Mouse (Mus musculus) Patski (cell line): ENCODE measurements around the gene Doc2a. TPM values are rescaled to one million over a fixed set of nuclear protein-coding genes. Genes with fewer than 3 reads are reported as not detected.

Experiments used
- ATAC-seq: fragments of 100-300 bp; one replicate; pipeline ENCODE4 v1.8.0; 2021
- CTCF ChIA-PET: fragments of 350-600 bp; sonication (Branson Sonifier 250); formaldehyde crosslinking; loops from one replicate; lab custom pipeline; 2022; ENCODE audit warnings: inconsistent platforms; lab: Charles Lee
- POLR2A ChIA-PET: fragments of 350-600 bp; sonication (Branson Sonifier 250); formaldehyde crosslinking; loops from one replicate; lab custom pipeline; 2022; ENCODE audit warnings: antibody characterized with exemption, inconsistent platforms; lab: Charles Lee
- DNase-seq: peaks from one replicate; pipeline ENCODE4 v3.0.0-alpha.2; 2011; ENCODE audit warnings: low read depth, low spot score
- H3K27me3 ChIP-seq: fragments of 371-371 bp; one replicate; pipeline ENCODE4 v1.5.1; 2021
- CTCF ChIP-seq: fragments of 100-300 bp; IDR thresholded peaks from one replicate; pipeline ENCODE4 v1.5.1; 2021
- in situ Hi-C: fragments of 300-500 bp; cut with MboI; formaldehyde crosslinking; loops from 3 replicates; pipeline ENCODE4 v1.11.1; 2018; ENCODE audit warnings: low pct_unique_long_range_greater_than_20kb, mixed read lengths
- polyA plus RNA-seq: library from polyadenylated mRNA; unstranded; gene quantifications from one replicate; pipeline ENCODE4 v1.2.3, GENCODE M21; 2021

The Doc2a gene
- polyA plus RNA-seq, 1 experiment from 2014 or later = not detected

DNA sequence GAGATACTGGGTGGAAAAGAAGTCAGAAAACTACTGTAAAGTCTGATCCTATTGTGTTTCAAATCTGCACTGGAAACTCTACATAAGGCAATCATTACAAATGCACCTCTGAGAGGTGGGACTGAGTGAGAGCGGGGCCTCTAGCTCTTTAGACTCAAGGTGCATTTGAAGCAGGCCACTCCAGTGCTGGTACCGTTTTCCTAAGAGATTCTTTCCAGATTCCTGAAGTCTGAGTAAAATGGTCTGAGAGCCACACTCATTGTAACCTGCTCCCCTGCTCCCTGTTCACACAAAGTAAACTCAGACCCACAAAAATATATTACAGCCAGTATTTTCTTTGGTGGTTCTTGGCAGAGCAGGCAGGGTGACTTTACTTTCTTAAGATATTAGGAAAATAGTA is 20.3 kb downstream of the Doc2a start:
- ChIA-PET POLR2A (no interaction called here), CTCF (interaction anchor here (1.2 kb wide), 1 partner anchor 17 kb away, joined by 3 read pairs; the partner anchor contains the start of gene Taok2)
- no peak for ATAC-seq
- DNase-seq = no peak
- no peak for TF ChIP-seq CTCF
- in situ Hi-C loops = no loop called here
- no peaks in the 10 kb centered on the region for H3K27me3 ChIP-seq

DNA sequence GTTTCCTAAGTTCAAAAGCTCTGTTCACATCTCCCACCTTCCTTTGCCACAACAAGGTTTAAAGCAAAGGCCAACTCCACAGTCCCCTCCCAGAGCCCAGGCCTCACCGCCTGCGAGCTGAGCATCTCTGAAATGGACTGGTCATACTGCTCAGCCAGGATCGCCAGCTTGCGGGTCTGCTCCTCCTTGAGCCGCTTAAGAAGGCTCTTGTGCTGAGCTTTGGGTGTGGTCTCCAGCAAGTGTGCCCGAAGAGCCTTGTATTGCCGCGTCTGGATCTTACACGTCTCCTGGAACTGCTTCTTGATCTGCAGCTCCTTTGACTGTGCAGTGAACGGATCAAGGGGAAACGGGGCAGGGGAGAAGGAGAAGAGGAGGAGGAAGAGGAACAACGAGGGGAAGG is 20.8 kb downstream of the Doc2a start:
- in situ Hi-C loops = no loop called here
- ChIA-PET CTCF (no interaction called here), POLR2A (no interaction called here)
- no peaks in the 10 kb centered on the region for H3K27me3 ChIP-seq
- no peak for DNase-seq
- ATAC-seq = no peak
- TF ChIP-seq CTCF = no peak

DNA sequence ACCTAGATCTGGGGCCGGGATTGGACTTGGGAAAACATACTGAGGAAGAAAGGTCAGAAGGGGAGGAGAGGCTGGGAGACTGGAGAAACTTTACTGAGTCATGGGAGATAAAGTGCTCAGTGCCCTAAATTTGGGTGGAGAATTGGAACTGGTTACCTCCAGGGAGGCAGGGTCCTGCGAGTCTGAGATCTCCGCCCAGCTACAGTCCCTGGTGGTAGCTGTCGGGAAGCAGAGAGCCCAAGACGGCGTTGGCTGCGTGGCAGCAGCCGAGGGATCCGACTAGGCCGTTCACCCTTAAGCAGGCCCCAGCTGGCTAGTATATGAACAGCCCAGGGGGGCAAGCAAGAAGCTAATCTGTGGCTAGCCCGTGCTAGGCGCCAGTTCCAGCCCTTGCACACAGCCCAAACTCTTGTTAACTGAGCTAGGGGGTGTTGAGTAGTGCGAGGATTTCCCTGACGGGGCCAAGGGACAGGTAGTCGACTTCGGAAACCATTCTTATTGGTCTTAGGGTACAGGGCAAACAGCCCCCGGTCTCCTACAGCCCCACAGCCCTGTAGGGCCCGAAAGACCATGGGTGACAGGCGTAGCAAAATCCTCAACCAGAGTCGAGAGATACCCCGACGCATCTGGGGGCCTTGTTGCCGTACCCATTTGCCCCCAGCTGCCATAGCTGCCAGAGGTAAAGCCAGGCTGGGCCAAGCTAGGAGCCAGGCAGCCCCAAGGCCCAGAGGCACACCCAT is 22.7 kb downstream of the Doc2a start:
- in situ Hi-C loops = no loop called here
- POLR2A ChIA-PET = interaction anchor here (1.4 to 2.0 kb wide), 2 partner anchors 11 to 15 kb away, joined by 3 to 5 read pairs; partner anchors contain the start of gene Taok2
- ATAC-seq (no peak), DNase-seq (no peak)
- H3K27me3 ChIP-seq = no peaks in the 10 kb centered on the region
- no peak for TF ChIP-seq CTCF
- CTCF ChIA-PET = interaction anchor here (1.4 kb wide), 1 partner anchor 10 kb away, joined by 4 read pairs; no protein-coding TSS in a partner anchor

DNA sequence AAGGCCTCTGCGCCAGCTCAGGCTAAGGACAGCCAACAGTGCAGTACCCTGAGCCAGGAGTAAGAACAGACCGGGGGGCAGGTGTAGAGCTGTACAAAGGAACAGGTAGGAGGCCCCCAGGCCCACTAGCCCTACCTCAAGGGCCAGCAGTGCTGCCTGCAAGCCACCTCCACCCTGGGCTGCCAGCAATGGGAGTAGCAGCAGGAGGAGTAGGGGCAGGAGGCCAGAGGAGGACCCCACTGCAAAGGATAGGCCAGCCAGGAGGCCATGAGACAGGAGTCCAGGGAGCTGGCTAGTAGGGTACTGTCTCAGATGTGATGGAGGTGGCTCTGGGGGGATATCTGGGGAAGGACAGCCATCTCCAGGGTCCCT is 23.3 kb downstream of the Doc2a start:
- POLR2A ChIA-PET = interaction anchor here (1.4 to 2.0 kb wide), 2 partner anchors 10 to 15 kb away, joined by 3 to 5 read pairs; partner anchors contain the start of gene Taok2
- CTCF ChIA-PET = no interaction called here
- no peak for TF ChIP-seq CTCF

DNA sequence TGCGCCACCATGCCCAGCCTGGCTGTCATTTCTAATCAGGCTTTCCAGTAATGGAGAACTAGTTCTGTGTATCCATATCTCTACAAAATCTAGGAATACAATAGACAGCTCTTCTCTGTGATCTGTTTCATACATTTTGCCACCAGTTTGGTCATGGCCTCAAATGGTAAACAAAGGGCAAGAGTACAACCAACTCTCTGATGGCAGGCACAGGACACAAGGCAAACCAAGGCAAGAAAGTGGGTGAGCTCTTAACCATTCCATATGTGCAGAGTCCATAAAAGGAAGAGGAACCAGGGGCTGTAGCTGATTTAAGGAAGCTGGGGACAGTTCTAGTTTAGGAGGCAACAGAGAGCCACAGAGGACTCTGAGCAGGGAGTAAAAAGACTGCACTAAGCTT is 30.0 kb downstream of the Doc2a start:
- DNase-seq = no peak
- H3K27me3 ChIP-seq = no peaks in the 10 kb centered on the region
- ChIA-PET CTCF (interaction anchor here (1.1 to 2.2 kb wide), 3 partner anchors 25 to 233 kb away, joined by 3 to 4 read pairs (median 3); no protein-coding TSS in a partner anchor), POLR2A (no interaction called here)
- TF ChIP-seq CTCF = no peak
- ATAC-seq = no peak
- in situ Hi-C loops = no loop called here

More for the DNA sequence above, 23.3 kb downstream of the Doc2a start:
- in situ Hi-C loops = no loop called here
- ATAC-seq = no peak
- no peaks in the 10 kb centered on the region for H3K27me3 ChIP-seq
- no peak for DNase-seq

DNA sequence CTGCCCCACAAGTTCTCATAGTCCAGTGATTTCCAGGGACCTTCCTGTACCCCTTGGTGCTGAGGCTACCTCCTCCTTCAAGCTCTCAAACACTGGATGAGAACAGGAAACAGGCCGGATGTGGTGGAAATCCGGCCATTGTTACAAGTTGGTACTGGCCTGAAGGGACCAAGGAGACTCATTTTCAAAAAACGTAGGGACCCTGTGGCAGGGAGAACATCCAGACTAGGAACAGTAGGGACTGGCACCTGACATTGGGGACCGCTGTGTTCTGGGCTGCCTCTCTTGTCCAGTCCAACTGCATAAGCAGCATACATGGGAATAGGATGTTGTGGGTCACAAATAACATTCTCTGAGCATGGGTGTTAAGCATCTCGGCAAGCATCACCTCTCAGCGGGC is 33.8 kb downstream of the Doc2a start:
- CTCF ChIA-PET = no interaction called here
- no peak for TF ChIP-seq CTCF
- ATAC-seq = no peak
- H3K27me3 ChIP-seq = no peaks in the 10 kb centered on the region
- POLR2A ChIA-PET = interaction anchor here (0.5 to 1.4 kb wide), 3 partner anchors 10 to 214 kb away, joined by 3 to 4 read pairs (median 3); no protein-coding TSS in a partner anchor
- in situ Hi-C loops = no loop called here
- DNase-seq = no peak

DNA sequence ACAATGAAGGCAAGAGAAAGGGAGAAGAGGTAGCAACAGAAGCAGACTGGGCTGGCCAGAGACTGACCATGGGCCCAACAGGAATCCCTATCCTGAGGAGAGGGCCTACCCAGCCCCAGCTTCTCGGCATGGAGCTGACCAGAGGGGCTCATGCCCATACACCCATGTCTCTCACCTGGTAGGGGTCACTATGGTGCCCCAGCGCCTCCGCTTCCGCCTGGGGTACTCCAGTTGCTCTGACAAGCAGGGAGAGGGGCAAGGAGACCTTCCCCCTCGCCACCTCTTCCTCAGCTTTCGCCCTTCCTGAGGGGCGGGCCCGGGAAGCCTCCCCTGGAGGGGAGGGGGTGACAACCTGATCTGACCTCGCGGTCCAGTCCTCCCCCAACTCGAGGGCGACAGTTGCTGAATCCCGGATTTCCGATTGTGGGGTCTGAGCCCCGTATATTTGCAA is 36.5 kb downstream of the Doc2a start:
- no peaks in the 10 kb centered on the region for H3K27me3 ChIP-seq
- TF ChIP-seq CTCF = no peak
- ChIA-PET CTCF (interaction anchor here (1.5 kb wide), 1 partner anchor 17 kb away, joined by 3 read pairs; no protein-coding TSS in a partner anchor), POLR2A (interaction anchor here (1.6 to 2.3 kb wide), 3 partner anchors 10 to 22 kb away, joined by 5 to 8 read pairs (median 7); partner anchors contain the start of genes Hirip3 and Ino80e)
- ATAC-seq (no peak), DNase-seq (no peak)
- in situ Hi-C loops = no loop called here

DNA sequence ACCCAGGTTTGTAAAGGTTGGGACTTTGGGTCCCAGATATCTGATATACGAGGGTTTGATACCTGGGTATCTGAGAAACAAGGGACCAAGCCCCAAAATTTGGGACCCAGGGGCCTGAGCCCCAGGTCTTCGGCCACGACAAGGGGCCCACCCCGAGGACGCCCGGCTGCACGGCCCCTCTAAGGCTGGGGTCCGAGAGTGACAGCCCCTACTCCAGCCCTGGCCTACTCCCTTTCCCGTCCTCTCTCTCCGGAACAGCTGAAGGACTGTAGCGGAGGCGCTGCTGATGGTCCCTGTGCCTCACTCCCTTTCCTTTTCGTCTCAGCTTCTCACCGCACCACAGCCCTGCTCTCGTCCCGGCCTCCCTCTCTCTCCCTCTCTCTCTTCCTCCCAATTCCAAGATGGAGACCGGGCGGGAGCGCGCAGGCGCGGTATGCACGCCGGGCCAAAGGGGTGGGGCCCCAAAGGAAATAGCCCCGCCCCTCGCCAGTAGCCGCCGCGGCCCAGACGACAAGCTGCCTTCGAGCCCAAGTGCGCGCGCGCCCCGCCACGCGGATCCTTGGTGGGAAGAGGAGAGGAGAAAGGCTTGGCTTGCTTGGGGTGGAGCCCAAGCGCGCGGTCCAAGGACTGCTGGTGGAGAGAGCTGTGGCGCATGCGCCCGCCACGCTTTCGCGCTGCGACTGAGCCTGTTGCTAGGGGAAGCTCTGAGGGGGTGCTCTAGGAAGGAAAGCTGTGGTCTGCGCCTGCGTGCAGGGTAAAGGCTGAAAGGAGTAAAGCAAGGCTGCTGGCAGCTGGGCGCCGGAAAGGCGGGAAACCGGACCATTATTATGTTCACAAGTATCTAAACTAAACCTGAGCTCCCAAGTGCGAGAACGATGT is 37.3 kb downstream of the Doc2a start, which contains the start of gene Taok2:
Gene Taok2 (minus strand): TSS at position 418 of the 879 bp plus-strand sequence.
- no peak for TF ChIP-seq CTCF
- peak; percentile 93 for ATAC-seq
- ChIA-PET POLR2A (interaction anchor here (0.8 to 2.3 kb wide), 5 partner anchors 11 to 336 kb away, joined by 4 to 8 read pairs (median 5); partner anchors contain the start of genes Hirip3 and Ino80e), CTCF (interaction anchor here (0.9 to 1.5 kb wide), 2 partner anchors 10 to 18 kb away, joined by 3 read pairs; no protein-coding TSS in a partner anchor)
- H3K27me3 ChIP-seq = no peaks in the 10 kb centered on the region
- DNase-seq = peak; percentile 84
- in situ Hi-C loops = no loop called here

DNA sequence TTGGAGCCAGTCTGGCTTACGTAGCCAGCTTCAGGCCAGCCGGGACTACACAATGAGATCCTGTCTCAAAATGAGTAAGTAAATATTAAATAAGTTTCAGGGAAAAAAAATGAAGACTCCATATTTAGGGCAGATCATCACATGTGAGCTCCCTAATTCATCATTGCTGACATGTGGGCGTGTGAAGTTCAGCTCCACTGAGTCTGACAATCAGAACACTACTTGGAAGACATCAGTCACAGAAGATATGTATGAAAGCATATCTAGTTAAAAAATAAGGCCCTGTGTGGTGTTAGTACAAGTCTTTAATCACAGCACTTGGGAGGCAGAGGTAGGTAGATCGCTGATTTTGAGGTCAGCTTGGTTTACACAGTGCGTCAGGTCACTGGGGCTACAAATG is 40.1 kb downstream of the Doc2a start:
- DNase-seq (no peak), ATAC-seq (no peak)
- ChIA-PET POLR2A (no interaction called here), CTCF (no interaction called here)
- no peak for TF ChIP-seq CTCF
- in situ Hi-C loops = no loop called here
- H3K27me3 ChIP-seq = no peaks in the 10 kb centered on the region

DNA sequence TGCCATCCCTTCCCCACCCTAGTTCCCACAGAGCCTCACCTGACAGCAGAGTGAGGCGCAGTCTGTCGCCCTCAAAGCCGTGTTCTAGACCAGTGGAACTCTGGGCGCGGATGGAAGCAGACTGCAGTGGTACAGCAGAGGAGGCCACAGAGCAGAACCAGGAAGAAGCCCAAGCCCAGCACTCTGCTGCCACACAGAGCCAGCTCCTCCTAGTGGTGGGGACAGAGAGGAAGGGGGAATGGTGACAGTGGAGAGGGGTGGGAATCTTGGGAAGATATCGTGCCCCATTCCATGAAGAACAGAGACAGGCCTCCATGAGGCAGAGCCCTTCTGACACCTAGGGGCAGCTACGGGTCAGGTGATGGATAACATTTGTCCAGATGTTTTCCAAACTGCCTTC is 41.6 kb downstream of the Doc2a start:
- POLR2A ChIA-PET = no interaction called here
- ATAC-seq = no peak
- no peaks in the 10 kb centered on the region for H3K27me3 ChIP-seq
- CTCF ChIA-PET = interaction anchor here (1.0 kb wide), 1 partner anchor 51 kb away, joined by 3 read pairs; no protein-coding TSS in a partner anchor
- in situ Hi-C loops = no loop called here
- no peak for DNase-seq
- no peak for TF ChIP-seq CTCF
